Mouse (Mus musculus): Measurements from ENCODE around the gene Napa. TPM values are rescaled to one million over a fixed set of nuclear protein-coding genes. Genes with fewer than 3 reads are reported as not detected.

Gene Napa
- polyA plus RNA-seq, 1 experiment from 2014 or later, result 162 TPM

DNA sequence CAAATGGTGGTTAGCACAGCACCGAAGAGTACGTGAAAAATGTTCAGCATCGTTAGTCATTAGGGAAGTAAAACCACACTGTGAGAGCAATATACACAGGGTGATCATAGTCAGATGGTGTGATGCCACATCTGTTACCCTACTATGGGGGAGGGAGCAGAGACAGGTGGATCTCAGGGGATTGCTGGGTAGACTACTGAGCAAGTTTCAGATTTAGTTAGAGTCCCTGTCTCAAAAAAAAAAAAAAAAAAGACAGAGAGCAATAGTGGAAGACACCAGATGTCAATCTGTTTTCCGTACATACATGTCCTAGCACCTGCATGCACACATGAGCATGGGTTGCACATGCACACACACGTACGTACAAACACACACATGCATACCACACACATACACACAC is 42.6 kb upstream of the Napa start:
- no peak overlapping the region for H3K9ac ChIP-seq (ENCODE audit: low read length)
- no peak overlapping the region for H3K27ac ChIP-seq (ENCODE audit: low read depth, low read length)
- peaks cover 6% of the 10 kb centered on the region; the same call in 1 of the 2 replicates for H3K4me1 ChIP-seq (ENCODE audit: control insufficient read depth, insufficient read depth, low read length)
- DNase-seq (ENCODE audit: low spot score, missing footprints) (no peak), ATAC-seq (ENCODE audit: low FRiP score) (no peak)
- H3K36me3 ChIP-seq (ENCODE audit: control insufficient read depth, insufficient read depth, low read length), result no peaks in the 10 kb centered on the region
- no peak overlapping the region for H3K4me2 ChIP-seq
- 87% methylated on average over 6 of the region's 6 CpGs for WGBS
- H3K27me3 ChIP-seq (ENCODE audit: control insufficient read depth, insufficient read depth, low read length), result no peaks in the 10 kb centered on the region; the same call in none of the 2 replicates
- no peak overlapping the region for H3K4me3 ChIP-seq (ENCODE audit: low read depth, low read length)
- no peaks in the 10 kb centered on the region for H3K9me3 ChIP-seq (ENCODE audit: control insufficient read depth, low read length)

GRCm38 (mm10) chr7:16056459-16057135 is 41.7 kb upstream of the Napa start:
- Histone ChIP-seq H3K9me3 (ENCODE audit: control insufficient read depth, low read length) (no peaks in the 10 kb centered on the region), H3K4me3 (ENCODE audit: low read depth, low read length) (no peak overlapping the region), H3K27me3 (ENCODE audit: control insufficient read depth, insufficient read depth, low read length) (peaks cover 5% of the 10 kb centered on the region), H3K36me3 (ENCODE audit: control insufficient read depth, insufficient read depth, low read length) (no peaks in the 10 kb centered on the region), H3K9ac (ENCODE audit: low read length) (no peak overlapping the region), H3K27ac (ENCODE audit: low read depth, low read length) (no peak overlapping the region), H3K4me2 (no peak overlapping the region), H3K4me1 (ENCODE audit: control insufficient read depth, insufficient read depth, low read length) (peaks cover 6% of the 10 kb centered on the region; the same call in 1 of the 2 replicates)
- 36% methylated on average over 5 of the region's 5 CpGs for WGBS
- ATAC-seq (ENCODE audit: low FRiP score), result no peak
- DNase-seq (ENCODE audit: low spot score, missing footprints), result peak; percentile 8

- Histone ChIP-seq H3K4me2 (no peak overlapping the region), H3K4me3 (ENCODE audit: low read depth, low read length) (no peak overlapping the region), H3K27ac (ENCODE audit: low read depth, low read length) (no peak overlapping the region), H3K27me3 (ENCODE audit: control insufficient read depth, insufficient read depth, low read length) (peaks cover 10% of the 10 kb centered on the region), H3K9me3 (ENCODE audit: control insufficient read depth, low read length) (no peaks in the 10 kb centered on the region; the same call in 1 of the 2 replicates), H3K4me1 (ENCODE audit: control insufficient read depth, insufficient read depth, low read length) (peaks cover 4% of the 10 kb centered on the region; the same call in 1 of the 2 replicates), H3K9ac (ENCODE audit: low read length) (no peak overlapping the region), H3K36me3 (ENCODE audit: control insufficient read depth, insufficient read depth, low read length) (no peaks in the 10 kb centered on the region)
- DNase-seq (ENCODE audit: low spot score, missing footprints), result no peak
- no peak for ATAC-seq (ENCODE audit: low FRiP score)
- WGBS, result 73% methylated on average over 2 of the region's 2 CpGs
Observed at GRCm38 (mm10) chr7:16057136-16057534, 41.1 kb upstream of the Napa start.

GRCm38 (mm10) chr7:16061219-16062098 is 36.8 kb upstream of the Napa start, which contains the start of gene Zfp541:
Gene Zfp541 (plus strand): TSS chr7:16061814.
- 48% methylated on average over 79 of the region's 80 CpGs for WGBS
- Histone ChIP-seq H3K4me2 (no peak within 1 kb of the TSS), H3K4me3 (ENCODE audit: low read depth, low read length) (no peak within 1 kb of the TSS), H3K27ac (ENCODE audit: low read depth, low read length) (no peak within 1 kb of the TSS), H3K36me3 (ENCODE audit: control insufficient read depth, insufficient read depth, low read length) (no peaks in the 10 kb centered on the region), H3K9ac (ENCODE audit: low read length) (no peak within 1 kb of the TSS), H3K27me3 (ENCODE audit: control insufficient read depth, insufficient read depth, low read length) (peaks cover 10% of the 10 kb centered on the region), H3K9me3 (ENCODE audit: control insufficient read depth, low read length) (no peaks in the 10 kb centered on the region; the same call in 1 of the 2 replicates), H3K4me1 (ENCODE audit: control insufficient read depth, insufficient read depth, low read length) (no peaks in the 10 kb centered on the region)
- DNase-seq (ENCODE audit: low spot score, missing footprints) (no peak), ATAC-seq (ENCODE audit: low FRiP score) (no peak)

DNA sequence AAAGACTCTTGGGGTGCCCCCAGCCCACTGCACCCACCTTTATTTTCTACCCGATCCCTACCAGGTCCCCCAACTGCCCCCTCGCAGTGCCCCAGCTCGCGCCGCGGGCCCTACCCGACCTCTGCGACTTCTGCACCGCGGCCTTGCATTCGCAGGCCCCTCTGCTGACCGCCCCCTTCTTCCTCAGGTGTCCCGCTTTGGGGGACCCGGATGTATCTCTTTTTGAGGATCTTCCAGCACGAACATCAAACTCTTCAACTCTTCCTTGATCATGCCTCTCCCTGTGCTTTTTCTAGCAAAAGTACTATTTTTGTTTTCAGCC is 36.2 kb upstream of the Napa start:
- no peaks in the 10 kb centered on the region for H3K36me3 ChIP-seq (ENCODE audit: control insufficient read depth, insufficient read depth, low read length)
- no peak overlapping the region for H3K9ac ChIP-seq (ENCODE audit: low read length)
- WGBS, result 66% methylated on average over 15 of the region's 15 CpGs
- H3K4me2 ChIP-seq, result no peak overlapping the region
- DNase-seq (ENCODE audit: low spot score, missing footprints) (no peak), ATAC-seq (ENCODE audit: low FRiP score) (no peak)
- H3K27ac ChIP-seq (ENCODE audit: low read depth, low read length), result no peak overlapping the region
- peaks cover 10% of the 10 kb centered on the region for H3K27me3 ChIP-seq (ENCODE audit: control insufficient read depth, insufficient read depth, low read length)
- H3K4me3 ChIP-seq (ENCODE audit: low read depth, low read length), result no peak overlapping the region
- no peaks in the 10 kb centered on the region for H3K4me1 ChIP-seq (ENCODE audit: control insufficient read depth, insufficient read depth, low read length)
- H3K9me3 ChIP-seq (ENCODE audit: control insufficient read depth, low read length), result no peaks in the 10 kb centered on the region; the same call in 1 of the 2 replicates

- 30% methylated on average over 4 of the region's 4 CpGs for WGBS
- Histone ChIP-seq H3K27me3 (ENCODE audit: control insufficient read depth, insufficient read depth, low read length) (peaks cover 10% of the 10 kb centered on the region; the same call in 1 of the 2 replicates), H3K36me3 (ENCODE audit: control insufficient read depth, insufficient read depth, low read length) (no peaks in the 10 kb centered on the region), H3K4me3 (ENCODE audit: low read depth, low read length) (no peak overlapping the region), H3K4me2 (no peak overlapping the region), H3K4me1 (ENCODE audit: control insufficient read depth, insufficient read depth, low read length) (no peaks in the 10 kb centered on the region), H3K9ac (ENCODE audit: low read length) (no peak overlapping the region), H3K27ac (ENCODE audit: low read depth, low read length) (no peak overlapping the region), H3K9me3 (ENCODE audit: control insufficient read depth, low read length) (no peaks in the 10 kb centered on the region; the same call in 1 of the 2 replicates)
- DNase-seq (ENCODE audit: low spot score, missing footprints) (no peak), ATAC-seq (ENCODE audit: low FRiP score) (no peak)
Observed at GRCm38 (mm10) chr7:16063490-16063889, 34.8 kb upstream of the Napa start.

DNA sequence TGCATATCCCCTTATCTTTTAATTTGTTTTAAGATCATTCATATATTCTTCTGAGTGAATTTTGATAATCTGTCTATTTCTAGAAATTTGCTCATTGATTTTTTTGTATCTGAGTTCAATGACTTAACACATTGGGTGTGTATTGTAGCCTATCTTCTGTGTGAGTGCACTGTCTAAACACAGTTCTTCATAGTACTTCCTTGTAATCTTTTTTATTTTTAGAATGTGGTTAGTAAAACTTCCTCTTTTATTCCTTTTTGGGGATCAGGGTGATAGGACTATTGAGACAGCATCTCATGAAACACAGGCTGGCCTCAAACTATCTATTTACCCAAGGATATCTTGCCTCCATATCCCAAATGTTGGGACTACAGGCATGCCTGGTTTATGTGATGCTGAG is 27.4 kb upstream of the Napa start:
- ATAC-seq (ENCODE audit: low FRiP score) (no peak), DNase-seq (ENCODE audit: low spot score, missing footprints) (no peak)
- no peak overlapping the region for H3K4me2 ChIP-seq
- H3K4me3 ChIP-seq (ENCODE audit: low read depth, low read length), result no peak overlapping the region
- H3K27ac ChIP-seq (ENCODE audit: low read depth, low read length), result no peak overlapping the region
- no peaks in the 10 kb centered on the region for H3K36me3 ChIP-seq (ENCODE audit: control insufficient read depth, insufficient read depth, low read length)
- H3K4me1 ChIP-seq (ENCODE audit: control insufficient read depth, insufficient read depth, low read length), result no peaks in the 10 kb centered on the region
- no peaks in the 10 kb centered on the region for H3K27me3 ChIP-seq (ENCODE audit: control insufficient read depth, insufficient read depth, low read length)
- no peaks in the 10 kb centered on the region for H3K9me3 ChIP-seq (ENCODE audit: control insufficient read depth, low read length)
- H3K9ac ChIP-seq (ENCODE audit: low read length), result no peak overlapping the region

DNA sequence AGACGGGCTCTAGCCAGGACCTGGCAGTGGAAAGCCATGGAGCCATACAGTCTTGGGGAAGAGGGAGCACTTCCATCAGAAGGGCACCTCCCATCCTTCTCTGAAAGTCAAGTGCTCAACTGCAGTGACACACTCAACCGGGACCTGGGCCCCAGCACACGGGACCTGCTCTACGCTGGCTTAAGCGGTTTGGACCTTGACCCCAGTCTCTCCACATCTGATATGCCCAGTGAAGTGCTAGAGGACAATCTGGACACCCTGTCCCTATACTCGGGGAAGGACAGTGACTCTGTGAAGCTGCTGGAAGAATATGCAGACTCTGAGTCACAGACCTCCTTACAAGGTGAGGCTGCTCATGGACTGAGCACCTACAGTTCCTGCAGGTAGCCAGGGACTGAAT is 26.4 kb upstream of the Napa start:
- no peaks in the 10 kb centered on the region for H3K9me3 ChIP-seq (ENCODE audit: control insufficient read depth, low read length)
- H3K4me3 ChIP-seq (ENCODE audit: low read depth, low read length), result no peak overlapping the region
- no peak for DNase-seq (ENCODE audit: low spot score, missing footprints)
- no peak overlapping the region for H3K4me2 ChIP-seq
- no peak overlapping the region for H3K9ac ChIP-seq (ENCODE audit: low read length)
- no peak overlapping the region for H3K27ac ChIP-seq (ENCODE audit: low read depth, low read length)
- H3K27me3 ChIP-seq (ENCODE audit: control insufficient read depth, insufficient read depth, low read length), result no peaks in the 10 kb centered on the region
- WGBS, result 86% methylated on average over 6 of the region's 6 CpGs
- H3K36me3 ChIP-seq (ENCODE audit: control insufficient read depth, insufficient read depth, low read length), result no peaks in the 10 kb centered on the region
- H3K4me1 ChIP-seq (ENCODE audit: control insufficient read depth, insufficient read depth, low read length), result no peaks in the 10 kb centered on the region
- no peak for ATAC-seq (ENCODE audit: low FRiP score)

DNA sequence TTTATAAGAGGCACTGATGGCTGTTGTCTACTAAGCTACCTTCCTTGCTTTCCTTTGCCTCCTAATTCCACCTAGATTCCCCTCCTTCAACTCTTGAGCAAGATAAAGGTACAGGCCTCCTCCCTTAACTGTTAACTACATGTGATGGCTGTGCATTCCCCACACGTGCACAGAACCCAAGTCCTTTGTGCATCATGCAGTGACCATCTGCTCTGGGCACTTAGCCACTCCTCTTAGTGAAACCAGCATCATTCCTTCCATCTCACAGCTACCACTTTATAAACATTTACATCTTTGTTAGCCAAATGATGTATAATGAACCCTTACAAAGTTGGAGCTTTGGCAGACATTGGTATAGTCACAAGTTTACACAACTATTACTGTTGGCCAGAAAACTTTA is 18.3 kb upstream of the Napa start:
- DNase-seq (ENCODE audit: low spot score, missing footprints), result no peak
- Histone ChIP-seq H3K9me3 (ENCODE audit: control insufficient read depth, low read length) (no peaks in the 10 kb centered on the region), H3K4me3 (ENCODE audit: low read depth, low read length) (no peak overlapping the region), H3K36me3 (ENCODE audit: control insufficient read depth, insufficient read depth, low read length) (no peaks in the 10 kb centered on the region), H3K9ac (ENCODE audit: low read length) (no peak overlapping the region), H3K4me2 (no peak overlapping the region), H3K27me3 (ENCODE audit: control insufficient read depth, insufficient read depth, low read length) (no peaks in the 10 kb centered on the region), H3K27ac (ENCODE audit: low read depth, low read length) (no peak overlapping the region), H3K4me1 (ENCODE audit: control insufficient read depth, insufficient read depth, low read length) (no peaks in the 10 kb centered on the region)
- WGBS, result 78% methylated on average over 1 of the region's 1 CpGs
- no peak for ATAC-seq (ENCODE audit: low FRiP score)

All from midbrain, embryonic 11.5 days (tissue).